Mouse (Mus musculus) limb, embryonic 13.5 days (tissue): ENCODE results near the gene Hoxa3. TPM values are rescaled to one million over a fixed set of nuclear protein-coding genes. Genes with fewer than 3 reads are reported as not detected.

Experiments
- ATAC-seq: fragments of 200-750 bp; cut with Nextera tagmentation; 2 replicates; pipeline ENCODE4 v1.8.0; 2017; ENCODE audit warnings: low read depth, moderate number of reproducible peaks, moderate TSS enrichment; ENCODE audit not compliant: low FRiP score
- H3K27ac ChIP-seq: fragments of 300-500 bp; sonication (generic); 2 replicates; pipeline ENCODE4 v1.5.1; 2015; ENCODE audit warnings: inconsistent platforms, mild to moderate bottlenecking, moderate library complexity
- H3K27me3 ChIP-seq: fragments of 300-500 bp; sonication (generic); 2 replicates; pipeline ENCODE4 v1.6.1; 2015; ENCODE audit warnings: mild to moderate bottlenecking, inconsistent platforms
- H3K36me3 ChIP-seq: fragments of 300-500 bp; sonication (generic); 2 replicates; pipeline ENCODE4 v1.6.1; 2015; ENCODE audit warnings: inconsistent platforms, mild to moderate bottlenecking, moderate library complexity
- H3K4me1 ChIP-seq: fragments of 300-500 bp; sonication (generic); 2 replicates; pipeline ENCODE4 v1.6.1; 2015; ENCODE audit warnings: inconsistent platforms
- H3K4me2 ChIP-seq: fragments of 300-500 bp; sonication (generic); replicated peaks from 2 replicates; pipeline ENCODE4 v1.6.1; 2015; ENCODE audit warnings: inconsistent platforms, mild to moderate bottlenecking, moderate library complexity
- H3K4me3 ChIP-seq: fragments of 300-500 bp; sonication (generic); 2 replicates; pipeline ENCODE4 v1.5.1; 2015; ENCODE audit warnings: moderate library complexity, mild to moderate bottlenecking, inconsistent platforms
- H3K9ac ChIP-seq: fragments of 300-500 bp; sonication (generic); 2 replicates; pipeline ENCODE4 v1.6.1; 2015; ENCODE audit warnings: mild to moderate bottlenecking, inconsistent platforms
- H3K9me3 ChIP-seq: fragments of 300-500 bp; sonication (generic); 2 replicates; pipeline ENCODE4 v1.6.1; 2016; ENCODE audit warnings: inconsistent platforms
- WGBS: fragments of 180-500 bp; shearing (Covaris S2); methylation state at CpG from one replicate; pipeline ENCODE4 v1.1.7; 2015; 5-methylcytosine and 5-hydroxymethylcytosine counted together
- polyA plus RNA-seq: library from polyadenylated mRNA; unstranded; fragments of >200 nt; fragmentation: Nextera tagmentation; extraction: Ambion mirVana; gene quantifications from 2 replicates; pipeline ENCODE4 v1.2.1, GENCODE M21; 2015

Gene Hoxa3
- polyA plus RNA-seq, 1 experiment from 2014 or later = 5.9 TPM

GRCm38 (mm10) chr6:52156551-52157200 is 56.5 kb downstream of the Hoxa3 start:
- peak overlapping the region; percentile 72 for H3K4me3 ChIP-seq
- no peak overlapping the region for H3K9ac ChIP-seq
- peaks cover 92% of the 10 kb centered on the region for H3K27me3 ChIP-seq
- H3K36me3 ChIP-seq = no peaks in the 10 kb centered on the region
- no peak for ATAC-seq
- 3% methylated on average over 20 of the region's 20 CpGs for WGBS
- peaks cover 38% of the 10 kb centered on the region for H3K4me1 ChIP-seq
- no peak overlapping the region; the same call in 1 of the 2 replicates for H3K4me2 ChIP-seq
- H3K9me3 ChIP-seq = no peaks in the 10 kb centered on the region
- H3K27ac ChIP-seq = no peak overlapping the region

GRCm38 (mm10) chr6:52155471-52155870 is 57.7 kb downstream of the Hoxa3 start:
- Histone ChIP-seq H3K9ac (no peak overlapping the region), H3K4me1 (peaks cover 34% of the 10 kb centered on the region), H3K4me2 (no peak overlapping the region), H3K27me3 (peaks cover 93% of the 10 kb centered on the region), H3K27ac (no peak overlapping the region), H3K36me3 (no peaks in the 10 kb centered on the region), H3K9me3 (no peaks in the 10 kb centered on the region), H3K4me3 (no peak overlapping the region)
- ATAC-seq = no peak
- WGBS = 67% methylated on average over 3 of the region's 3 CpGs

- no peak overlapping the region for H3K4me3 ChIP-seq
- no peak overlapping the region for H3K9ac ChIP-seq
- ATAC-seq = no peak
- H3K9me3 ChIP-seq = no peaks in the 10 kb centered on the region
- no peak overlapping the region for H3K4me2 ChIP-seq
- peaks cover 23% of the 10 kb centered on the region for H3K4me1 ChIP-seq
- WGBS = 25% methylated on average over 5 of the region's 5 CpGs
- peaks cover 92% of the 10 kb centered on the region for H3K27me3 ChIP-seq
- no peaks in the 10 kb centered on the region for H3K36me3 ChIP-seq
- no peak overlapping the region for H3K27ac ChIP-seq
Measured at GRCm38 (mm10) chr6:52154044-52154443, 59.1 kb downstream of the Hoxa3 start.

GRCm38 (mm10) chr6:52153270-52153669 is 59.9 kb downstream of the Hoxa3 start:
- WGBS = 6% methylated on average over 6 of the region's 6 CpGs
- no peaks in the 10 kb centered on the region for H3K9me3 ChIP-seq

GRCm38 (mm10) chr6:52152226-52153193 is 60.6 kb downstream of the Hoxa3 start:
- Histone ChIP-seq H3K9ac (no peak overlapping the region), H3K4me2 (no peak overlapping the region), H3K4me3 (no peak overlapping the region), H3K4me1 (peaks cover 13% of the 10 kb centered on the region), H3K27ac (no peak overlapping the region), H3K36me3 (no peaks in the 10 kb centered on the region), H3K9me3 (no peaks in the 10 kb centered on the region), H3K27me3 (peaks cover 90% of the 10 kb centered on the region)
- no peak for ATAC-seq
- WGBS = 18% methylated on average over 16 of the region's 16 CpGs

More at GRCm38 (mm10) chr6:52153270-52153669, 59.9 kb downstream of the Hoxa3 start:
- Histone ChIP-seq H3K27ac (no peak overlapping the region), H3K4me1 (peaks cover 19% of the 10 kb centered on the region), H3K9ac (no peak overlapping the region), H3K4me3 (no peak overlapping the region), H3K4me2 (no peak overlapping the region), H3K36me3 (no peaks in the 10 kb centered on the region), H3K27me3 (peaks cover 90% of the 10 kb centered on the region)
- ATAC-seq = no peak

- no peak overlapping the region for H3K9ac ChIP-seq
- no peak overlapping the region for H3K4me3 ChIP-seq
- H3K27ac ChIP-seq = no peak overlapping the region
- no peaks in the 10 kb centered on the region for H3K36me3 ChIP-seq
- H3K4me1 ChIP-seq = peaks cover 8% of the 10 kb centered on the region; the same call in 1 of the 2 replicates
- WGBS = 22% methylated on average over 4 of the region's 4 CpGs
- no peaks in the 10 kb centered on the region for H3K9me3 ChIP-seq
- peaks cover 89% of the 10 kb centered on the region for H3K27me3 ChIP-seq
- ATAC-seq = no peak
- no peak overlapping the region for H3K4me2 ChIP-seq
Measured at GRCm38 (mm10) chr6:52151571-52151970, 61.6 kb downstream of the Hoxa3 start.

- H3K9ac ChIP-seq = no peak overlapping the region
- no peak overlapping the region for H3K27ac ChIP-seq
- no peaks in the 10 kb centered on the region for H3K36me3 ChIP-seq
- H3K4me1 ChIP-seq = peaks cover 8% of the 10 kb centered on the region; the same call in 1 of the 2 replicates
- WGBS = 3% methylated on average over 16 of the region's 16 CpGs
- ATAC-seq = peak; percentile 32; the same call in 1 of the 2 replicates
- H3K27me3 ChIP-seq = peaks cover 81% of the 10 kb centered on the region
- peak overlapping the region; percentile 28 for H3K4me2 ChIP-seq
- no peaks in the 10 kb centered on the region for H3K9me3 ChIP-seq
- H3K4me3 ChIP-seq = no peak overlapping the region
Measured at GRCm38 (mm10) chr6:52150401-52150966, 62.7 kb downstream of the Hoxa3 start.

- no peak overlapping the region for H3K4me3 ChIP-seq
- H3K36me3 ChIP-seq = no peaks in the 10 kb centered on the region
- H3K4me2 ChIP-seq = no peak overlapping the region
- 0 out of 2 replicates have a peak, but pooled peaks cover 6% of the 10 kb centered on the region for H3K27me3 ChIP-seq
- H3K4me1 ChIP-seq = peaks cover 8% of the 10 kb centered on the region
- no peak for ATAC-seq
- H3K27ac ChIP-seq = no peak overlapping the region
- no peak overlapping the region for H3K9ac ChIP-seq
- 79% methylated on average over 5 of the region's 5 CpGs for WGBS
- H3K9me3 ChIP-seq = no peaks in the 10 kb centered on the region
Measured at GRCm38 (mm10) chr6:52139115-52139514, 74.0 kb downstream of the Hoxa3 start.

GRCm38 (mm10) chr6:52138576-52138975 is 74.6 kb downstream of the Hoxa3 start:
- Histone ChIP-seq H3K27ac (no peak overlapping the region), H3K9me3 (no peaks in the 10 kb centered on the region), H3K4me2 (no peak overlapping the region), H3K27me3 (0 out of 2 replicates have a peak, but pooled peaks cover 6% of the 10 kb centered on the region), H3K4me1 (peaks cover 8% of the 10 kb centered on the region), H3K9ac (no peak overlapping the region), H3K4me3 (no peak overlapping the region), H3K36me3 (no peaks in the 10 kb centered on the region)
- 61% methylated on average over 10 of the region's 10 CpGs for WGBS
- no peak for ATAC-seq

- no peak for ATAC-seq
- H3K9ac ChIP-seq = no peak overlapping the region
- 0 out of 2 replicates have a peak, but pooled peaks cover 6% of the 10 kb centered on the region for H3K27me3 ChIP-seq
- no peak overlapping the region for H3K4me3 ChIP-seq
- H3K4me1 ChIP-seq = peaks cover 8% of the 10 kb centered on the region
- no peak overlapping the region for H3K27ac ChIP-seq
- no peak overlapping the region for H3K4me2 ChIP-seq
- no peaks in the 10 kb centered on the region for H3K36me3 ChIP-seq
- 62% methylated on average over 9 of the region's 9 CpGs for whole genome bisulfite sequencing
- H3K9me3 ChIP-seq = no peaks in the 10 kb centered on the region
Measured at GRCm38 (mm10) chr6:52137841-52138535, 75.1 kb downstream of the Hoxa3 start.

GRCm38 (mm10) chr6:52123673-52124072 is 89.5 kb downstream of the Hoxa3 start:
- no peak overlapping the region for H3K27ac ChIP-seq
- no peaks in the 10 kb centered on the region for H3K36me3 ChIP-seq
- 0 out of 2 replicates have a peak, but pooled peaks cover 7% of the 10 kb centered on the region for H3K9me3 ChIP-seq
- no peak overlapping the region for H3K4me2 ChIP-seq
- WGBS = 75% methylated on average over 4 of the region's 4 CpGs
- peaks cover 3% of the 10 kb centered on the region; the same call in 1 of the 2 replicates for H3K4me1 ChIP-seq
- no peak for ATAC-seq
- H3K9ac ChIP-seq = no peak overlapping the region
- no peaks in the 10 kb centered on the region for H3K27me3 ChIP-seq
- no peak overlapping the region for H3K4me3 ChIP-seq
